Mouse (Mus musculus) layer of hippocampus, postnatal 36 days (tissue): ENCODE data around the gene Hinfp. TPM values are rescaled to one million over a fixed set of nuclear protein-coding genes. Genes with fewer than 3 reads are reported as not detected.

Experiments used
- DNase-seq, 2 experiments: peaks; one replicate each; pipeline ENCODE4 v3.0.0; 2022
- microRNA-seq, 2 experiments: library from miRNA; unstranded; fragments of <30 nt; microRNA quantifications; one replicate each; pipeline ENCODE4 v1.2.0; 2021
- total RNA-seq, 2 experiments: library from RNA; stranded (reverse); gene quantifications; 2 replicates each; pipeline ENCODE4 v1.2.3; 2021

Gene Hinfp
- total RNA-seq, 2 experiments from 2014 or later, result 27.4 to 30.1 TPM

DNA sequence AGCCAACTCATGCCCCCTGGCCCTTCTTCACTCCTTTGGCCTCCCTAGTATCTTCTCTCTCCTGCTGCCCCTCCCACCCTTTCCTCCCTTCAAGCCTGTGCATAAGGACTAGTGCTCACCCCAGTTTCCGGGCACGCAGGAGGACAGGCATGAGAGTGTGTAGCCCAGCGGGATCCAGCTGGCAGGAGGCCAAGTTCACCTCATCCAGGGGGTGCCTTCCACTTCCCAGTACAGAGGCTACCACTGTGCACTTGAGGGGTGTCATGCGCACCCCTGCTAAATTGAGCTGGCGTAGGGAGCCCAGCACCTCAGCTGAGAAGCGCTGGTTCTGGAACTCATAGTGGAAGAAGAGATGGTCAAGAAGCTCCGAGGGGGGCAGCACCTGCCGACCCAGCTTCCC, 49.3 kb downstream of the Hinfp start:
- DNase-seq, result no peak

DNA sequence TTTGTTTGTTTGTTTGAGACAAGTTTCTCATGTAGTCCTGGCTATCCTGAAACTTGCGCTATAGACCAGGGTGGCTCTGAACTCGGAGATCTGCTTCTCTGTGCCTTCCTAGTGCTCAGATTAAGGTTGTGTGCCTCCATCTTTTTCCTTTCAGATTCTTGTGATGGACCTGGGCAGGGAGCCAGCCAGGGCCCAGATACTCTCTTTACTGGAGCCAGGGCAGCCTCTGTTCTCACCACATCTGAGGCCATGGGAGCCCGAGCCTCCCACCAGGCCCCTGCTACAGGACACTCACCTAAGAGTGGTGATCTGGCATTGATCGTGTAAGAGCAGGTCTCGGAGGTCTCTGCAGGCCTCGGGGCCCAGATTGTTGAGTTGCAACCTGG, 50.3 kb downstream of the Hinfp start:
- DNase-seq, result no peak

DNA sequence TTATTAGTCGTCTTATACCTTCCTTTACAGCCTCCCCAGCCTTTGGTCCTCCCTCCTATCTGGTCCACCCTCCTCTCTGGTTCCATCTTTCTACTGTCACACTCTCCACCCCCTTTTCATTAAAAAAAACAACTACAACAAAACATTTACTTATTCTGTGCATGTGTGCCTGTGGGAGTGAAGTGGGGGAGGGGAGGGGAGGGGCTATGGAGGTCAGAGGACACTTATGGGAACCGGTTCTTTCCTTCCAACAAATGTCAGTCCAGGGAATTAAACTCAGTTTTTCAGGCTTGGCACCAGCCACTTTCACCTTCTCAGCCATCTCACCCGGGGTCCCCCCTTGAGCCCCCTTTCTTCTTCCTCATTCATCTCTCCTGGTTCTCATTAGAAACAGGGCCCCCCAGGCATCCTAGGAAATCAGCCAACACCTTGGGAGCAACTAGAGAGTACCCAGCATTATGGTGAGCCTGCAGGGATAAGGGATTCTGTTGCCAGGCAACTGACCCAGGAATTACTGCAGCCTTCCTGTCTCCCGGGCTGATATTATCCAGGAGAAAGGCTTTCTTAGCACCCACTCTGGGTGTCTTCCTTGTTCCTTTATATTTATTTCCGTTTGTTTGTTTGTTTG, 50.8 kb downstream of the Hinfp start:
- no peak for DNase-seq

DNA sequence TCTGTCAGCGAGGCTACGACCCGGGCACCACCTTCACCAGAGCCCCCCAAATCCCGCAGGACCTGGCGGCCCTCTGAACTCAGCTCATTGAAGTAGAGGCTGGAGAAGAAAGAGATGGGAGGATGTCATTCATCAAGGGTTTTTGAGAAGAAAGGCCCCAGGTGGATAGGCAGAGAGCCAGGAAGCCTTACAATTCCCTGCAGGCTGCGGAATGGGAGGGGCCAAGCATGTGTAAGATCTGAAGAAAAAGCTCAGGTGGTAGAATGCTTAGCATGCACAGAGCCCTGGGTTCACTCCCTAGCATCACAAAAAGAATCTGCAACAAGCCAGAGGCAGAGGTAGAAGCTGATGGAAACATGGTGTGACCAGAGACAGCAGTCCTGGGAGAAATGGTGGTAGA, 52.0 kb downstream of the Hinfp start:
- DNase-seq, result no peak

DNA sequence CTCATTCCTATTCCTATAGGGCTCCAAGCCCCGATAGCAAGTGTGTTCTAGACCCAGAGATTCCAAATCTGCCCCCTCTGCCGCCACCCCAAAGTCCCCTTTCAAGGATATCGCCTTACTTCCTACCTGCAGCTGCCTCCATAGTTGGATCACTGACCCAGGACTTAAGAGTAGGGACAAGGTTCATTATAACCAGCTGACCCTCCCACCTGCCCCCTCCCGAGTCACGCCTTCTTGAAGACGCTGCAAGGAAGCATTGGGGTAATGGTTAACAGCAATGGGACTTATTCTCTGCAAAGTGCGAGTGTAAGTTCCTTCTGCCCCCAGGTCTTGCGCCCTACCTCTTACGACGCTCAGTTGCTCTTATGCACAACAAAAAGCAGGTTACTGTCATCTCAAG, 54.2 kb downstream of the Hinfp start, which contains the start of gene Pdzd3:
Gene Pdzd3, minus strand, starts transcription at position 158 of the 400 bp plus-strand sequence.
- DNase-seq, result no peak

DNA sequence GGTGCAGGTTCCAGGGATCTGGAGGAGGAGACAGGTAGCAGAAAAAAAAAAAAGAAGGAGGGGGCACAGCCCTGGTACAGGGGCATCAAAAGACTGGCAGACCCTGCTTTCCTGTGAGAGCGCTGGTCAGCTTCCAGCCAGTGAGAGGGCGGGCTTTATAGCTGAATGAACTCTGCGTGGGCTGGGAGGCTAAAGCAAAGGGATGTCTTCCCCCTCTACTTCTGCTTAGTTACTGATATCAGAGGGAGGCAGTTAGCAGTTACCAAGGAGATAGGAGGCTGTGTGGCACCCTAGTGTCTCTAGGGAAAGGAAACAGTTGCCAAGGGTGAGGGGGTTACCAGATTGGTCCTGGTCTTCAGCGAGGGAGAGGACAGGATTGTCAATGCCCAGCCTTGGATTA, 55.0 kb downstream of the Hinfp start:
- peak in 1 of 2 experiments; percentile 50 for DNase-seq

DNA sequence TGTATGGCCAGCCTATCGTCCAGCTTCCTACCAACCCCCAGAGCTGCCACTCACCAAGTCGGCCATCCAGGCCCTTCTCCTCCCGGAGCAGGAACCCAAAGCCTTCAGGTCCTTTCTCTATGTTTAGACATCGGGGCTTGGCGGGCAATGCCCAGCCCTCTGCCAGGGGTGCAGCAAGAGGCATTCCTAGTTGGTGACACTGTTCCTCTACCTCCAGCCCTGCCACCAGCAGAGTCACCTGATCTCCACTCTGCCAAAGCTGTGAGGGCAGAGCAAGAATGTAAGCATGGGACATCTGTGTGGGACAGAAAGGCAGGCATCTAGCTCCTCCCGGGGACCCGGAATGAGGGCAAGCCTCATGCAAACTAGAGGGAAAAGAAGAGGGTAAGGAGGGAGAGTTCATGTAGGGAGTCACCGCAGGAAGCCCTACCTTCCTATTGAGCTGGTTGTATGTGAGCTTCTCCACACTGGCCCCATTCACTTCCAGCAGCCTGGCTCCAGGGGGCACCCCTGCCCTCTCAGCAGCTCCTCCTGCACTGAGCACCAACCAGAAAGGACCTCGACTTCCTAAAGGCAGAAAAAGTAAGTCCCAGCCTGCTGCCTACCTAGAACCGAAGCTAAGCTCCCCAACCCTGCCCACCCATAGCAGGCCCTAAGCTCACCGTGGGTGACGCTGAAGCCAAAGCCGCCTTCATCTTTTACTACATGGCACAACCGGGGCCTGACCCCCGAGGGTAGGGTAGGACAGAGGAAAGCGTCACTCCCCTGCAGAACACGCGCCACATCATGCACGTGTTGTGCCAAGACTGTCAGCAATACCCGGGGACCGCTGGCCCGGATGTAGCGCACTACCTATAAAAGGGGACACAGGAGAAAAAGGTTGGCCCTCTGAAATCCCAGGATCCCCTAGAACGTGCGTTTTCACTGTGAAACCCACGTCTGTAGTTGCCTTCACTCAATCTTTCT, 56.0 kb downstream of the Hinfp start:
- peak; percentile 62 to 68 for DNase-seq

DNA sequence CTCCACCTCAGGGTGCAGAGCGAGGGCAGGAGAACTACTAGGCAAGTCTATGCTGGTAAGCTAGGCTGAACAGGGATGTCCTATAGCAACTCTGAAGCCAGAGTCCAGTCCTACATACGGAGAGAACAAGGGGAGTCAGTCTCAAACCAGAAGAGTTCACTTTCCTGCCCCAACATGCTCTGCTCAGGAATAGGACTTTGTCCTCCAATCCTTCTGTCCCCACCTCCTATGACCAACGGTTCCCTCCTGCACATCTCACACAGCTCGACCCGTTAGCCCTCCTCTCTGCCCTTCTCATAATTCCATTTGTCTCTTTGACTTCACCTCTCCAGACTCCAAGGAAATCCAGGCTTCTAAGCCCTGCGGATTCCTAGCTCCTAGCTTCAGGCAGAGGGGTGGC, 57.6 kb downstream of the Hinfp start:
- DNase-seq, result no peak

DNA sequence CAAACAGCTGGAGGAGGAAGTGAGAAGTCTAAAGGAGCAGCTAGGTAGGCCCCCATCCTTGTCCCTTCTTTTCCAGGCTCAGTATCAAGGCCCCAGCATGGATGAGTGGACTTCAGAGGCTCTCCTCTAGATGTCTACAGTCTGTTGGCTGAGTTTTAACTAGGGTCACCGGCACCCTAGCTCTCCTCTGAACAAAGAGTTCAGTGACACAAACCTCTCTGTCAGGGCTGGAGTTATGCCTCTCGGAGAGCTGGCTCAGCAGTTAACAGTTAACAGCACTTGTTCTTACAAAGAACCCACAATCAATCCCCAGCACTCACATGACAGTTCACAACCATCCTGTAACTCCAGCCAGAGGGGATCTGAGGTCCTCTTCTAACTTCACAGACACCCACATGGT, 61.9 kb downstream of the Hinfp start:
- DNase-seq, result no peak

Small RNAs within 50 kb of the gene (microRNA-seq; reads per million reads assigned to microRNA genes)
- gene Gm44335, result 0 reads per million in 2 experiments

Other genes with a start within 250 kb of the Hinfp start
- 10 to 100 TPM; 66.2 to 74.9 TPM for gene Usp2, start 238.7 kb downstream of the Hinfp start, total RNA-seq
- gene Mfrp, start 203.9 kb downstream of the Hinfp start, total RNA-seq, result 1 to 10 TPM in 1 of 2 experiments, under 1 TPM in 1; 0.17 to 2.5 TPM
- gene C1qtnf5, start 198.4 kb downstream of the Hinfp start, total RNA-seq, result 10 to 100 TPM; 17.0 to 17.6 TPM
- gene Gm49380, start 192.2 kb downstream of the Hinfp start, total RNA-seq, result under 1 TPM; 0.35 to 0.61 TPM
- 10 to 100 TPM; 28.4 to 28.6 TPM for gene Rnf26, start 192.2 kb downstream of the Hinfp start, total RNA-seq
- 10 to 100 TPM; 15.6 to 18.8 TPM for gene Mcam, start 171.2 kb downstream of the Hinfp start, total RNA-seq
- gene Cbl, start 71.6 kb downstream of the Hinfp start, total RNA-seq, result 10 to 100 TPM; 65.2 to 70.5 TPM
- 1 to 10 TPM; 1.3 to 2.4 TPM for gene Ccdc153, start 65.0 kb downstream of the Hinfp start, total RNA-seq
- gene Pdzd3, start 54.2 kb downstream of the Hinfp start, total RNA-seq, result 1 to 10 TPM; 1.4 to 1.8 TPM
- 10 to 100 TPM; 13.5 TPM for gene Nlrx1, start 37.1 kb downstream of the Hinfp start, total RNA-seq
- gene Abcg4, start 17.1 kb downstream of the Hinfp start, total RNA-seq, result 10 to 100 TPM; 63.6 to 73.1 TPM
- 100 to 1,000 TPM; 184 to 198 TPM for gene C2cd2l, start 14.6 kb upstream of the Hinfp start, total RNA-seq
- 10 to 100 TPM; 14.5 to 15.9 TPM for gene Dpagt1, start 20.3 kb upstream of the Hinfp start, total RNA-seq
- 10 to 100 TPM; 43.4 to 49.9 TPM for gene H2afx, start 29.0 kb upstream of the Hinfp start, total RNA-seq
- 10 to 100 TPM; 22.3 to 24.2 TPM for gene Hmbs, start 38.6 kb upstream of the Hinfp start, total RNA-seq
- 10 to 100 TPM; 50.9 to 52.1 TPM for gene Vps11, start 56.0 kb upstream of the Hinfp start, total RNA-seq
- 100 to 1,000 TPM; 136 to 157 TPM for gene Hyou1, start 73.8 kb upstream of the Hinfp start, total RNA-seq
- 10 to 100 TPM; 27.9 to 30.2 TPM for gene Slc37a4, start 91.2 kb upstream of the Hinfp start, total RNA-seq
- gene Rps25, start 101.5 kb upstream of the Hinfp start, total RNA-seq, result 100 to 1,000 TPM; 660 to 671 TPM
- gene Trappc4, start 101.9 kb upstream of the Hinfp start, total RNA-seq, result 10 to 100 TPM; 64.3 to 79.1 TPM
- 10 to 100 TPM; 23.0 to 28.7 TPM for gene Ccdc84, start 112.9 kb upstream of the Hinfp start, total RNA-seq
- gene Foxr1, start 135.5 kb upstream of the Hinfp start, total RNA-seq, result not detected
- not detected for gene Upk2, start 149.3 kb upstream of the Hinfp start, total RNA-seq
- 10 to 100 TPM; 70.9 to 75.7 TPM for gene Bcl9l, start 177.2 kb upstream of the Hinfp start, total RNA-seq